Mouse (Mus musculus): ENCODE data around the gene Eloa. TPM values are rescaled to one million over a fixed set of nuclear protein-coding genes. Genes with fewer than 3 reads are reported as not detected.
A peak's percentile ranks its signal among the peaks of the same experiment; 100 is the strongest.

Eloa gene
- total and polyA plus RNA-seq, 3 experiments = 12.9 to 108 (median 56.0) TPM

DNA sequence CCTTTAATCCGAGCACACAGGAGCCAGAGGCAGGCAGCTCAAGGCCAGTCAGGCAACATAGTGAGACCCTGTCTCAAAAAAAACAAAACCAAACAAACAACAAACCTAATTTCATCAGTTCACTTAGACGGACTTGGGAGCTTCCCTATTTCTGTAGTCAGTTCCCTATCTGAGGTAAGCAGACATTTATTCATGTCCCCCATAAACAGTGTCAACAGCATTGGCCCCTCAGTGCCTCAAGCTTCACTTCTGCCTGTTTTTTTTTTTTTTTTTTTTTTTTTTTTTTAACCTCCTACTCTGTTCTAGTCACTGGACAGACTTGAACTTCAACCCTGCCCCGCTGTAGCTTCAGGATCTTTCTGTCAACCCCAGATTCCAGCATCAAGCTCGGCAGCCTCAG is 13.5 kb upstream of the Eloa start:
- peak; percentile 15; the same call in 1 of the 2 replicates for ATAC-seq (ENCODE audit: extremely low read depth, insufficient number of reproducible peaks, low FRiP score, poor library complexity, severe bottlenecking)
- Histone ChIP-seq H3K4me3 (ENCODE audit: low read depth, low read length) (no peak overlapping the region; the same call in 1 of the 2 replicates), H3K36me3 (replicated peaks) (no peaks in the 10 kb centered on the region), H3K27me3 (ENCODE audit: insufficient read depth, low read length) (no peaks in the 10 kb centered on the region), H3K4me1 (ENCODE audit: insufficient read depth, low read depth, low read length) (peaks cover 57% of the 10 kb centered on the region), H3K9me3 (replicated peaks) (no peaks in the 10 kb centered on the region)
- no peak for DNase-seq (ENCODE audit: low spot score)
- no peak for TF ChIP-seq CTCF (IDR thresholded peaks at IDR 0.05; ENCODE audit: low read depth, low read length)
- no peak for TF ChIP-seq POLR2AphosphoS5 (IDR thresholded peaks at IDR 0.05; ENCODE audit: insufficient replicate concordance, low read depth, low read length)
- peak; percentile 39; the same call in 1 of the 2 replicates for TF ChIP-seq TAL1 (conservative IDR thresholded peaks at IDR 0.05; ENCODE audit: low read depth, low read length)

DNA sequence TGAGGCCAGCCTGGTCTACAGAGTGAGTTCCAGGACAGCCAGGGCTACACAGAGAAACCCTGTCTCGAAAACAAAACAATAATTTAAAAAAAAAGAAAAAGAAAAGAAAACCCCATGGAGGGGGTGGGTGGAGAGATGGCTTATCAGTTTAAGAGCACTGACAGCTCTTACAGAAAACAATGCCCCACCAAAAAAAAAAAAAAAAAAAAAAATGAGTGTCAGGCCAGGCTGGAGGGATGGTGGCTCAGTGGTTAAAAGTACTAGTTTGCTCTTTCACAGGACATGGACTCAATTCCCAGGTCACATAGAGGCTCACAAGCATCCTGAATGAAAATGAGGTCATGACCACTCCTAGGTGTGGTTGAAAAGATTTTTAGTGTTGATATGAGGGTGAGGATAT is 11.7 kb upstream of the Eloa start:
- H3K4me1 ChIP-seq (ENCODE audit: insufficient read depth, low read depth, low read length) = peaks cover 75% of the 10 kb centered on the region
- no peaks in the 10 kb centered on the region for H3K27me3 ChIP-seq (ENCODE audit: insufficient read depth, low read length)
- H3K36me3 ChIP-seq (replicated peaks) = no peaks in the 10 kb centered on the region
- no peak for TF ChIP-seq TAL1 (conservative IDR thresholded peaks at IDR 0.05; ENCODE audit: low read depth, low read length)
- TF ChIP-seq GATA1 (IDR thresholded peaks at IDR 0.05; ENCODE audit: borderline replicate concordance, low read length) = no peak
- TF ChIP-seq POLR2AphosphoS5 (IDR thresholded peaks at IDR 0.05; ENCODE audit: insufficient replicate concordance, low read depth, low read length) = no peak
- H3K9me3 ChIP-seq (replicated peaks) = no peaks in the 10 kb centered on the region
- ATAC-seq (ENCODE audit: extremely low read depth, insufficient number of reproducible peaks, low FRiP score, poor library complexity, severe bottlenecking) (no peak), DNase-seq (ENCODE audit: low spot score) (no peak)
- H3K4me3 ChIP-seq (ENCODE audit: low read depth, low read length) = no peak overlapping the region

GRCm38 (mm10) chr4:136030968-136031909 is 9.7 kb upstream of the Eloa start:
- ATAC-seq (ENCODE audit: extremely low read depth, insufficient number of reproducible peaks, low FRiP score, poor library complexity, severe bottlenecking) (peak; percentile 46), DNase-seq (ENCODE audit: low spot score) (no peak)
- Histone ChIP-seq H3K9me3 (replicated peaks) (no peaks in the 10 kb centered on the region), H3K4me1 (ENCODE audit: insufficient read depth, low read depth, low read length) (peaks cover 92% of the 10 kb centered on the region), H3K36me3 (replicated peaks) (no peaks in the 10 kb centered on the region), H3K4me3 (ENCODE audit: low read depth, low read length) (peak overlapping the region; percentile 30; the same call in 1 of the 2 replicates), H3K27me3 (ENCODE audit: insufficient read depth, low read length) (no peaks in the 10 kb centered on the region)
- TF ChIP-seq TAL1 (conservative IDR thresholded peaks at IDR 0.05; ENCODE audit: low read depth, low read length) (no peak), GATA1 (IDR thresholded peaks at IDR 0.05; ENCODE audit: borderline replicate concordance, low read length) (no peak), CTCF (IDR thresholded peaks at IDR 0.05; ENCODE audit: low read depth, low read length) (no peak), GATA2 (IDR thresholded peaks at IDR 0.05; ENCODE audit: borderline replicate concordance, low read depth, low read length) (no peak), POLR2AphosphoS5 (IDR thresholded peaks at IDR 0.05; ENCODE audit: insufficient replicate concordance, low read depth, low read length) (no peak)

DNA sequence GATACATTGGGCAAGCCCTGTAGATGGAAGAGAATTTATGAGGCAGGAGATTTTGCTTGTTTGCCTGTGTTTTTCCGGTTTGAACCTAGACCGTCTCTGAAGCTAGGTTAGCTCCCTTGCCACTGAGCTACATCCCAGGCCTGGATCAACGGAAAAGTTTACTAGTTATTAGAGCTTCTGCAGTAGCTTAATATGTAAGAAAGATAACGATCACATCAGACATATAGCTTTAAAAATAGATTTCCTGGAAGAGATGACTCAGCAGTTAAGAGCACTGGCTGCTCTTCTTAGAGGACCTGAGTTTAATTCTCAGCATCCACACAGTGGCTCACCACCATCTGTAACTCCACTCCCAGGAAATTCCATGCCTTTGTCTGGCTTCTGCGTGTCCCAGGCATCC is 7.1 kb upstream of the Eloa start:
- peaks cover 68% of the 10 kb centered on the region for H3K4me1 ChIP-seq (ENCODE audit: insufficient read depth, low read depth, low read length)
- no peaks in the 10 kb centered on the region for H3K9me3 ChIP-seq (replicated peaks)
- no peaks in the 10 kb centered on the region for H3K36me3 ChIP-seq (replicated peaks)
- TF ChIP-seq CTCF (IDR thresholded peaks at IDR 0.05; ENCODE audit: low read depth, low read length) (no peak), TAL1 (conservative IDR thresholded peaks at IDR 0.05; ENCODE audit: low read depth, low read length) (no peak), POLR2AphosphoS5 (IDR thresholded peaks at IDR 0.05; ENCODE audit: insufficient replicate concordance, low read depth, low read length) (no peak), GATA2 (IDR thresholded peaks at IDR 0.05; ENCODE audit: borderline replicate concordance, low read depth, low read length) (no peak), GATA1 (IDR thresholded peaks at IDR 0.05; ENCODE audit: borderline replicate concordance, low read length) (no peak)
- DNase-seq (ENCODE audit: low spot score) = no peak
- peak overlapping the region; percentile 63; the same call in 1 of the 2 replicates for H3K4me3 ChIP-seq (ENCODE audit: low read depth, low read length)
- ATAC-seq (ENCODE audit: extremely low read depth, insufficient number of reproducible peaks, low FRiP score, poor library complexity, severe bottlenecking) = no peak; the same call in 1 of the 2 replicates
- H3K27me3 ChIP-seq (ENCODE audit: insufficient read depth, low read length) = no peaks in the 10 kb centered on the region

DNA sequence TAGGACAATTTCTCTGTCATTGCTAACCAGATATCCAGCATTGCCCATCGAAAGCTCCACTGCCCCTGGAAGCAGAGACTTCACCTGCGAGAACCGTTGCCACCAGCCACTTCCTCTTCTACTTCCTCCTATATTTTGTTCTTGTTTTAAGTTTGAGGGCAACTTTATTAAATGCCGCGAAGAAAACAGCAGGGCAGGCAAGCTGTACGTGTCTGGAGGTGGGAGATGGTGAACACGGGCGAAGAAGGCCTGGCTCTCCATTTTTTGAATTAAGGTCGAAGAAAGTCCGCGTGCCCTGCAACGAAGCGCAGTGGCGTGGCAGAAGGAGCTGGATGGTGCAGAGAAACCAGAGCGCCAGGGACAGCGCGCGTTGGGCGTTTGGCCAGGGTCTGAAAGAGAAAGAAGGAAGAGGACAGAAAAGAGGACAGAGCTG is 6.6 kb upstream of the Eloa start:
- H3K27me3 ChIP-seq (ENCODE audit: insufficient read depth, low read length) = no peaks in the 10 kb centered on the region
- ATAC-seq (ENCODE audit: extremely low read depth, insufficient number of reproducible peaks, low FRiP score, poor library complexity, severe bottlenecking) (no peak), DNase-seq (ENCODE audit: low spot score) (no peak)
- TF ChIP-seq POLR2AphosphoS5 (IDR thresholded peaks at IDR 0.05; ENCODE audit: insufficient replicate concordance, low read depth, low read length) (no peak), TAL1 (conservative IDR thresholded peaks at IDR 0.05; ENCODE audit: low read depth, low read length) (no peak), GATA1 (IDR thresholded peaks at IDR 0.05; ENCODE audit: borderline replicate concordance, low read length) (no peak), GATA2 (IDR thresholded peaks at IDR 0.05; ENCODE audit: borderline replicate concordance, low read depth, low read length) (no peak), CTCF (IDR thresholded peaks at IDR 0.05; ENCODE audit: low read depth, low read length) (no peak)
- peaks cover 64% of the 10 kb centered on the region for H3K4me1 ChIP-seq (ENCODE audit: insufficient read depth, low read depth, low read length)
- H3K9me3 ChIP-seq (replicated peaks) = no peaks in the 10 kb centered on the region
- H3K4me3 ChIP-seq (ENCODE audit: low read depth, low read length) = peak overlapping the region; percentile 63; the same call in 1 of the 2 replicates
- H3K36me3 ChIP-seq (replicated peaks) = no peaks in the 10 kb centered on the region

- Histone ChIP-seq H3K4me1 (ENCODE audit: insufficient read depth, low read depth, low read length) (peaks cover 60% of the 10 kb centered on the region), H3K9me3 (replicated peaks) (no peaks in the 10 kb centered on the region), H3K4me3 (ENCODE audit: low read depth, low read length) (peak overlapping the region; percentile 63; the same call in 1 of the 2 replicates), H3K27me3 (ENCODE audit: insufficient read depth, low read length) (no peaks in the 10 kb centered on the region), H3K36me3 (replicated peaks) (no peaks in the 10 kb centered on the region)
- no peak for ATAC-seq (ENCODE audit: extremely low read depth, insufficient number of reproducible peaks, low FRiP score, poor library complexity, severe bottlenecking)
- DNase-seq (ENCODE audit: low spot score) = no peak
- TF ChIP-seq GATA1 (IDR thresholded peaks at IDR 0.05; ENCODE audit: borderline replicate concordance, low read length) (no peak), TAL1 (conservative IDR thresholded peaks at IDR 0.05; ENCODE audit: low read depth, low read length) (no peak), GATA2 (IDR thresholded peaks at IDR 0.05; ENCODE audit: borderline replicate concordance, low read depth, low read length) (no peak), CTCF (IDR thresholded peaks at IDR 0.05; ENCODE audit: low read depth, low read length) (no peak)
Measured at GRCm38 (mm10) chr4:136027416-136028131, 6.0 kb upstream of the Eloa start.

Measured in G1E (cell line).